Mouse (Mus musculus): ENCODE results near the gene Jsrp1.

DNA sequence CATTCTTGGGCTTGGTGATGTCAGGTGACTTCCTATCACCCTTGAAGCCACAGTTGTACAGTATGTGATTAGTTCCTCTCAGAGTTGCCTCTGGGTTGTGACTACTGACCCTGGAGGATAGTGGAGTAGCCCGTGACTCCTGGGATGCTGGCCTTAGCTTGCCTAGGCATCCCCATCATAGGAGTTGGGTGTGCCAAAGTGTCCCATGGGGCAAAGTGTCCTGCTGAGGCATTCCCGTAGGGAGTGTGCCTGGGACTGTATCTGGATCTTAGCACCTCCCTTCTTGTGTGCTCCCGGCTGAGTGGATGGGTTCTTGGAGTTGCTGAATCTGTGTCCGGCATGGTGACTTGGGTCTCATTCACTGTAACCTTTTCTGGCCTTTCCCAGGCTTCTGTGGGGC is 38.3 kb downstream of the Jsrp1 start:
- TF ChIP-seq POLR2A (IDR thresholded peaks at IDR 0.05; ENCODE audit: borderline replicate concordance, extremely low read depth, low read depth, low read length) = no peak
- TF ChIP-seq CTCF (IDR thresholded peaks at IDR 0.05; ENCODE audit: insufficient read depth, low read length) = no peak

All from lung, adult 2 months (tissue).